Mouse (Mus musculus): ENCODE results near the gene Tmed1.
"Not testable (repeated sequence)": the region's sequence is repeated elsewhere in the genome, so short reads cannot be mapped to it uniquely, and the experiment has no call there.

Tmed1 gene

GRCm38 (mm10) chr9:21509772-21510688 lies at the start of gene Tmed1:
Gene Tmed1 (minus strand): TSS chr9:21510252.
- DNase-seq (ENCODE audit: low spot score), result peak; percentile 84

- no peak for DNase-seq (ENCODE audit: low spot score)
Measured at GRCm38 (mm10) chr9:21559151-21559550, 49.1 kb upstream of the Tmed1 start.

GRCm38 (mm10) chr9:21558366-21558765 lies 48.3 kb upstream of the Tmed1 start:
- DNase-seq (ENCODE audit: low spot score), result peak; percentile 70

GRCm38 (mm10) chr9:21557556-21557955 lies 47.5 kb upstream of the Tmed1 start:
- no peak for DNase-seq (ENCODE audit: low spot score)

- no peak for DNase-seq (ENCODE audit: low spot score)
Measured at GRCm38 (mm10) chr9:21556996-21557395, 46.9 kb upstream of the Tmed1 start.

- no peak for DNase-seq (ENCODE audit: low spot score)
Measured at GRCm38 (mm10) chr9:21555198-21555742, 45.2 kb upstream of the Tmed1 start.

- no peak for DNase-seq (ENCODE audit: low spot score)
Measured at GRCm38 (mm10) chr9:21553607-21554273, 43.7 kb upstream of the Tmed1 start.

GRCm38 (mm10) chr9:21551049-21551448 lies 41.0 kb upstream of the Tmed1 start:
- no peak for DNase-seq (ENCODE audit: low spot score)

- DNase-seq (ENCODE audit: low spot score), result no peak
Measured at GRCm38 (mm10) chr9:21547075-21547941, 37.3 kb upstream of the Tmed1 start.

GRCm38 (mm10) chr9:21546789-21547074 lies 36.7 kb upstream of the Tmed1 start, which contains the start of gene Carm1:
Gene Carm1 (plus strand): TSS chr9:21546894.
- DNase-seq (ENCODE audit: low spot score), result no peak

- DNase-seq (ENCODE audit: low spot score), result peak; percentile 100
Measured at GRCm38 (mm10) chr9:21545916-21546788, 36.1 kb upstream of the Tmed1 start.

- DNase-seq (ENCODE audit: low spot score), result no peak
Measured at GRCm38 (mm10) chr9:21545351-21545915, 35.4 kb upstream of the Tmed1 start.

- not testable (repeated sequence) for DNase-seq (ENCODE audit: low spot score)
Measured at GRCm38 (mm10) chr9:21542001-21542400, 31.9 kb upstream of the Tmed1 start.

GRCm38 (mm10) chr9:21539981-21540753 lies 30.1 kb upstream of the Tmed1 start:
- no peak for DNase-seq (ENCODE audit: low spot score)

GRCm38 (mm10) chr9:21537009-21537408 lies 27.0 kb upstream of the Tmed1 start:
- no peak for DNase-seq (ENCODE audit: low spot score)

- DNase-seq (ENCODE audit: low spot score), result no peak
Measured at GRCm38 (mm10) chr9:21536501-21536900, 26.4 kb upstream of the Tmed1 start.

GRCm38 (mm10) chr9:21527917-21528324 lies 17.9 kb upstream of the Tmed1 start:
- DNase-seq (ENCODE audit: low spot score), result no peak

- DNase-seq (ENCODE audit: low spot score), result no peak
Measured at GRCm38 (mm10) chr9:21527100-21527801, 17.2 kb upstream of the Tmed1 start.

GRCm38 (mm10) chr9:21526634-21526944 lies 16.5 kb upstream of the Tmed1 start:
- no peak for DNase-seq (ENCODE audit: low spot score)
